Mouse (Mus musculus) thymus, adult 2 months (tissue): Measurements from ENCODE around the gene Dgcr2. TPM values are rescaled to one million over a fixed set of nuclear protein-coding genes. Genes with fewer than 3 reads are reported as not detected.

Experiments used
- DNase-seq: peaks from one replicate; pipeline ENCODE4 v3.0.0; 2021
- H3K27ac ChIP-seq: fragments of 200-500 bp; 2 replicates; pipeline ENCODE4 v1.5.1; 2012; ENCODE audit warnings: low read length, control low read depth; ENCODE audit not compliant: control insufficient read depth, insufficient read depth
- H3K27me3 ChIP-seq: fragments of 200-500 bp; 2 replicates; pipeline ENCODE4 v1.6.1; 2012; ENCODE audit warnings: mild to moderate bottlenecking, low read length, moderate library complexity, mixed read lengths; ENCODE audit not compliant: control insufficient read depth, insufficient read depth
- H3K36me3 ChIP-seq: fragments of 200-500 bp; 2 replicates; pipeline ENCODE4 v1.6.1; 2012; ENCODE audit warnings: mild to moderate bottlenecking, low read length, moderate library complexity; ENCODE audit not compliant: control insufficient read depth, insufficient read depth
- H3K4me1 ChIP-seq: fragments of 200-500 bp; replicated peaks from 2 replicates; pipeline ENCODE4 v1.6.1; 2012; ENCODE audit warnings: low read length; ENCODE audit not compliant: control insufficient read depth, insufficient read depth
- H3K4me3 ChIP-seq: fragments of 200-500 bp; 2 replicates; pipeline ENCODE4 v1.5.1; 2012; ENCODE audit warnings: mild to moderate bottlenecking, low read length, control low read depth, moderate library complexity; ENCODE audit not compliant: control insufficient read depth, insufficient read depth
- CTCF ChIP-seq: fragments of 200-500 bp; IDR thresholded peaks from 2 replicates; pipeline ENCODE4 v1.5.1; 2012; ENCODE audit warnings: mild to moderate bottlenecking, control low read depth, low read length, moderate library complexity, borderline replicate concordance; ENCODE audit not compliant: control insufficient read depth, poor library complexity, insufficient read depth; ENCODE audit errors: extremely low read depth
- POLR2A ChIP-seq: fragments of 200-500 bp; IDR thresholded peaks from 2 replicates; pipeline ENCODE4 v1.6.1; 2012; ENCODE audit warnings: mild to moderate bottlenecking, low read length, control low read depth, moderate library complexity; ENCODE audit not compliant: control insufficient read depth, poor library complexity, insufficient read depth; ENCODE audit errors: extremely low read depth
- WGBS: fragments of 180-500 bp; shearing (Covaris S2); methylation state at CpG from one replicate; pipeline ENCODE4 v1.1.7; 2018; 5-methylcytosine and 5-hydroxymethylcytosine counted together
- polyA plus RNA-seq: library from polyadenylated mRNA; depleted of rRNA; stranded (reverse); fragments of >200 nt; gene quantifications from 2 replicates; pipeline ENCODE4 v1.2.3, GENCODE M21; 2012

Gene Dgcr2
- polyA plus RNA-seq, 1 experiment, result 215 TPM

GRCm38 (mm10) chr16:17842437-17842836 lies 55.9 kb downstream of the Dgcr2 start:
- Histone ChIP-seq H3K4me3 (no peak overlapping the region), H3K27me3 (no peaks in the 10 kb centered on the region), H3K36me3 (peaks cover 43% of the 10 kb centered on the region), H3K4me1 (no peaks in the 10 kb centered on the region), H3K27ac (no peak overlapping the region)
- 91% methylated on average over 7 of the region's 7 CpGs for WGBS
- no peak for DNase-seq
- no peak for TF ChIP-seq POLR2A
- TF ChIP-seq CTCF, result no peak

- Histone ChIP-seq H3K27me3 (peaks cover 2% of the 10 kb centered on the region; the same call in 1 of the 2 replicates), H3K36me3 (peaks cover 30% of the 10 kb centered on the region), H3K4me1 (no peaks in the 10 kb centered on the region), H3K27ac (no peak overlapping the region), H3K4me3 (no peak overlapping the region)
- 93% methylated on average over 4 of the region's 4 CpGs for WGBS
- TF ChIP-seq POLR2A (no peak), CTCF (no peak)
- no peak for DNase-seq
Observed at GRCm38 (mm10) chr16:17839976-17840375, 58.4 kb downstream of the Dgcr2 start.

- Histone ChIP-seq H3K4me1 (0 out of 2 replicates have a peak, but pooled peaks cover 5% of the 10 kb centered on the region), H3K36me3 (peaks cover 20% of the 10 kb centered on the region), H3K27ac (no peak within 1 kb of the TSS), H3K4me3 (no peak within 1 kb of the TSS), H3K27me3 (peaks cover 11% of the 10 kb centered on the region)
- TF ChIP-seq POLR2A (no peak), CTCF (no peak)
- 80% methylated on average over 6 of the region's 6 CpGs for WGBS
- DNase-seq, result no peak
Observed at GRCm38 (mm10) chr16:17838051-17838450, 60.3 kb downstream of the Dgcr2 start, which contains the start of gene Car15. Gene Car15, minus strand, starts transcription at chr16:17838364.

- H3K27me3 ChIP-seq, result peaks cover 17% of the 10 kb centered on the region
- 0 out of 2 replicates have a peak, but pooled peaks cover 5% of the 10 kb centered on the region for H3K4me1 ChIP-seq
- TF ChIP-seq POLR2A (no peak), CTCF (no peak)
- 50% methylated on average over 13 of the region's 13 CpGs for WGBS
- no peaks in the 10 kb centered on the region for H3K36me3 ChIP-seq
- no peak for DNase-seq
- H3K4me3 ChIP-seq, result no peak overlapping the region
- no peak overlapping the region for H3K27ac ChIP-seq
Observed at GRCm38 (mm10) chr16:17835481-17835880, 62.9 kb downstream of the Dgcr2 start.

GRCm38 (mm10) chr16:17834543-17834942 lies 63.8 kb downstream of the Dgcr2 start:
- 58% methylated on average over 7 of the region's 7 CpGs for WGBS
- no peak overlapping the region for H3K4me3 ChIP-seq

GRCm38 (mm10) chr16:17833681-17834399 lies 64.5 kb downstream of the Dgcr2 start:
- H3K27ac ChIP-seq, result no peak overlapping the region
- no peak for DNase-seq
- TF ChIP-seq POLR2A (no peak), CTCF (no peak)
- 2% methylated on average over 101 of the region's 103 CpGs for WGBS
- 0 out of 2 replicates have a peak, but pooled peaks cover 5% of the 10 kb centered on the region for H3K4me1 ChIP-seq
- H3K4me3 ChIP-seq, result peak overlapping the region; percentile 8; the same call in 1 of the 2 replicates
- H3K27me3 ChIP-seq, result peaks cover 17% of the 10 kb centered on the region
- H3K36me3 ChIP-seq, result no peaks in the 10 kb centered on the region

More at GRCm38 (mm10) chr16:17834543-17834942, 63.8 kb downstream of the Dgcr2 start:
- Histone ChIP-seq H3K4me1 (0 out of 2 replicates have a peak, but pooled peaks cover 5% of the 10 kb centered on the region), H3K36me3 (no peaks in the 10 kb centered on the region), H3K27me3 (peaks cover 17% of the 10 kb centered on the region), H3K27ac (no peak overlapping the region)
- TF ChIP-seq CTCF (no peak), POLR2A (no peak)
- DNase-seq, result no peak

- TF ChIP-seq POLR2A, result no peak
- no peak for TF ChIP-seq CTCF
- Histone ChIP-seq H3K27me3 (peaks cover 17% of the 10 kb centered on the region), H3K36me3 (no peaks in the 10 kb centered on the region), H3K27ac (no peak overlapping the region), H3K4me1 (0 out of 2 replicates have a peak, but pooled peaks cover 5% of the 10 kb centered on the region), H3K4me3 (no peak overlapping the region)
- DNase-seq, result no peak
- WGBS, result 2% methylated on average over 37 of the region's 37 CpGs
Observed at GRCm38 (mm10) chr16:17833321-17833680, 65.1 kb downstream of the Dgcr2 start.
